Mouse (Mus musculus) limb, embryonic 15.5 days (tissue): ENCODE results near the gene Zfhx3. TPM values are rescaled to one million over a fixed set of nuclear protein-coding genes. Genes with fewer than 3 reads are reported as not detected.

Experiments used
- ATAC-seq: fragments of 200-750 bp; cut with Nextera tagmentation; 2 replicates; pipeline ENCODE4 v1.8.0; 2017; ENCODE audit warnings: low read depth, moderate TSS enrichment; ENCODE audit not compliant: insufficient number of reproducible peaks, low FRiP score, low TSS enrichment
- H3K27ac ChIP-seq: fragments of 300-500 bp; sonication (generic); 2 replicates; pipeline ENCODE4 v1.5.1; 2015; ENCODE audit warnings: moderate library complexity, mild to moderate bottlenecking, inconsistent platforms
- H3K27me3 ChIP-seq: fragments of 300-500 bp; sonication (generic); 2 replicates; pipeline ENCODE4 v1.6.1; 2015; ENCODE audit warnings: inconsistent platforms
- H3K36me3 ChIP-seq: fragments of 300-500 bp; sonication (generic); 2 replicates; pipeline ENCODE4 v1.6.1; 2015; ENCODE audit warnings: inconsistent platforms
- H3K4me1 ChIP-seq: fragments of 300-500 bp; sonication (generic); 2 replicates; pipeline ENCODE4 v1.6.1; 2015; ENCODE audit warnings: inconsistent platforms
- H3K4me2 ChIP-seq: fragments of 300-500 bp; sonication (generic); 2 replicates; pipeline ENCODE4 v1.6.1; 2015; ENCODE audit warnings: mild to moderate bottlenecking, inconsistent platforms
- H3K4me3 ChIP-seq: fragments of 300-500 bp; sonication (generic); 2 replicates; pipeline ENCODE4 v1.5.1; 2015; ENCODE audit warnings: mild to moderate bottlenecking, inconsistent platforms
- H3K9ac ChIP-seq: fragments of 300-500 bp; sonication (generic); 2 replicates; pipeline ENCODE4 v1.6.1; 2015; ENCODE audit warnings: inconsistent platforms
- H3K9me3 ChIP-seq: fragments of 300-500 bp; sonication (generic); 2 replicates; pipeline ENCODE4 v1.6.1; 2016; ENCODE audit warnings: inconsistent platforms
- WGBS: fragments of 180-500 bp; shearing (Covaris S2); methylation state at CpG from one replicate; pipeline ENCODE4 v1.1.7; 2015; 5-methylcytosine and 5-hydroxymethylcytosine counted together
- polyA plus RNA-seq: library from polyadenylated mRNA; unstranded; fragments of >200 nt; fragmentation: Nextera tagmentation; extraction: Ambion mirVana; gene quantifications from 2 replicates; pipeline ENCODE4 v1.2.1, GENCODE M21; 2015

The Zfhx3 gene
- polyA plus RNA-seq, 1 experiment from 2014 or later, result 19.3 TPM

DNA sequence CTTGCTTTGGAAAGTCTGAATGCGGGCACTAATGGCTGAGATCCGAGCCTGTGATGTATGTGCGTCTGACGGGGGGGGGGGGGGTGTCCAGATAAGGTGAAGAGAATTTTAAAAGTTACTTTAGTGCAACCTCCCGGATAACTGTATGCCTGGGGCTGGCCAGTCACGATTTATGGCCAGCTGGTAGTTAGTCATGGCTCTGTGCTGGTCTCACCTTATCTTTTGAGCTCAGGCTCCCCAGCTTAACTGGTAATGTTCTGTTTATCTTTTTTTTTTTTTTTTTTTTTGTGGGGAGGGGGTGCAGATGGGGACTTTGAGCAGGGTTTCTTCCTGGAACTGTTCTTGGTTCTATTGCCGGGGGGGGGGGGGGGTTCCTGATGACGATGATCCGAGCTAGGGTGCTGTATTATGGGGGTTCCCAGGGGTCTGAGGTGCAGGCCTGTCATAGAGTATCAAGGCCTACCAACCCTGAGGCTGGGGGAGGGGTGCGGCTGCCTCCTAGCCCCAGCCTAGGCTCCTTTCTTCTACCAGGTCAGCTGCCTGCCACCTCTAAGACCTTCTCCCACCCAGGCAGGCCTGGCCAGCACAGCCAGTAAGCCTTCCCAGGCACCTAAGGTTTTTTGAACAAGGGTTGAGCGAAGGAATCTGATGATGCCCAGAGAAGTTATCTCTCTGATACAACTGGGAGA lies 782.5 kb downstream of the Zfhx3 start:
- ATAC-seq, result no peak
- Histone ChIP-seq H3K4me2 (no peak overlapping the region), H3K4me1 (peaks cover 76% of the 10 kb centered on the region), H3K4me3 (no peak overlapping the region), H3K36me3 (no peaks in the 10 kb centered on the region), H3K9me3 (no peaks in the 10 kb centered on the region), H3K9ac (no peak overlapping the region), H3K27ac (no peak overlapping the region), H3K27me3 (no peaks in the 10 kb centered on the region)
- WGBS, result 45% methylated on average over 11 of the region's 11 CpGs

- H3K27me3 ChIP-seq, result no peaks in the 10 kb centered on the region
- H3K4me2 ChIP-seq, result no peak overlapping the region
- peaks cover 78% of the 10 kb centered on the region for H3K4me1 ChIP-seq
- H3K36me3 ChIP-seq, result no peaks in the 10 kb centered on the region
- H3K4me3 ChIP-seq, result no peak overlapping the region
- H3K9me3 ChIP-seq, result no peaks in the 10 kb centered on the region
- no peak overlapping the region for H3K27ac ChIP-seq
- no peak overlapping the region for H3K9ac ChIP-seq
- ATAC-seq, result no peak
- WGBS, result 68% methylated on average over 10 of the region's 10 CpGs
These were observed 783.2 kb downstream of the Zfhx3 start for GRCm38 (mm10) chr8:108725631-108726030.

GRCm38 (mm10) chr8:108726541-108727241 lies 784.2 kb downstream of the Zfhx3 start:
- Histone ChIP-seq H3K27me3 (no peaks in the 10 kb centered on the region), H3K9me3 (no peaks in the 10 kb centered on the region), H3K4me3 (no peak overlapping the region), H3K4me2 (peak overlapping the region; percentile 31), H3K27ac (no peak overlapping the region), H3K36me3 (no peaks in the 10 kb centered on the region), H3K4me1 (peaks cover 82% of the 10 kb centered on the region), H3K9ac (no peak overlapping the region)
- ATAC-seq, result no peak
- WGBS, result 11% methylated on average over 12 of the region's 12 CpGs

- Histone ChIP-seq H3K4me1 (peaks cover 81% of the 10 kb centered on the region), H3K9me3 (no peaks in the 10 kb centered on the region), H3K27me3 (no peaks in the 10 kb centered on the region), H3K4me2 (no peak overlapping the region), H3K27ac (no peak overlapping the region), H3K9ac (no peak overlapping the region), H3K36me3 (no peaks in the 10 kb centered on the region), H3K4me3 (no peak overlapping the region)
- no peak for ATAC-seq
- WGBS, result 12% methylated on average over 2 of the region's 2 CpGs
These were observed 786.7 kb downstream of the Zfhx3 start for GRCm38 (mm10) chr8:108729169-108729568.

GRCm38 (mm10) chr8:108729667-108730329 lies 787.4 kb downstream of the Zfhx3 start:
- Histone ChIP-seq H3K4me2 (no peak overlapping the region), H3K27me3 (no peaks in the 10 kb centered on the region), H3K27ac (no peak overlapping the region), H3K9me3 (no peaks in the 10 kb centered on the region), H3K4me3 (no peak overlapping the region), H3K4me1 (peaks cover 78% of the 10 kb centered on the region), H3K36me3 (no peaks in the 10 kb centered on the region), H3K9ac (no peak overlapping the region)
- ATAC-seq, result no peak
- WGBS, result 23% methylated on average over 12 of the region's 12 CpGs

GRCm38 (mm10) chr8:108730907-108731440 lies 788.5 kb downstream of the Zfhx3 start:
- Histone ChIP-seq H3K27me3 (no peaks in the 10 kb centered on the region), H3K9ac (no peak overlapping the region), H3K4me3 (no peak overlapping the region), H3K4me1 (peaks cover 73% of the 10 kb centered on the region), H3K4me2 (no peak overlapping the region), H3K27ac (no peak overlapping the region), H3K36me3 (no peaks in the 10 kb centered on the region), H3K9me3 (no peaks in the 10 kb centered on the region)
- 37% methylated on average over 9 of the region's 9 CpGs for WGBS
- ATAC-seq, result no peak

DNA sequence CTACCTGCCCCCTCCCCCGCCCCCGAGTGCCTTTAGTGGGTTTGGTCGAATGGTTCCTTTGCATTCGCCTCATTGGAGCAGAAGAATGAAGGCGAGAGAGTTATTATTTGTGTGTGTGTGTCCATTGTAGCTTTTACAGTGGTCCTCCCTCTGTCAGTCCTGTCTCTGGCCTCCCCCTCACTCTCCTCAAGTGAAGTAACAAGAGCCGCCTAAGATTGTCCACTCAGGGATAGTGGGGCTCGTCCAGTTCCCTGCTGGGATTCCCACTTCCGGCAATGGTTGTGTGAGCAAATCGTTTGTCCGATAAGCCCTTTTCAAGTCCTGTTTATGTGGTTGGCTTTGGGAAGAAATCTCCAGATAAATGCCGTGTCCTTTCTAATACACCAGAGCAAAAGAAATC lies 790.1 kb downstream of the Zfhx3 start:
- no peak overlapping the region for H3K4me3 ChIP-seq
- no peaks in the 10 kb centered on the region for H3K27me3 ChIP-seq
- peaks cover 81% of the 10 kb centered on the region for H3K4me1 ChIP-seq
- H3K4me2 ChIP-seq, result no peak overlapping the region
- no peaks in the 10 kb centered on the region for H3K36me3 ChIP-seq
- no peak overlapping the region for H3K27ac ChIP-seq
- H3K9me3 ChIP-seq, result no peaks in the 10 kb centered on the region
- ATAC-seq, result no peak
- WGBS, result 54% methylated on average over 11 of the region's 11 CpGs
- no peak overlapping the region for H3K9ac ChIP-seq

GRCm38 (mm10) chr8:108733385-108733784 lies 790.9 kb downstream of the Zfhx3 start:
- peaks cover 79% of the 10 kb centered on the region for H3K4me1 ChIP-seq
- ATAC-seq, result no peak
- WGBS, result 43% methylated on average over 5 of the region's 5 CpGs
- no peak overlapping the region for H3K9ac ChIP-seq
- H3K27ac ChIP-seq, result no peak overlapping the region
- H3K4me2 ChIP-seq, result no peak overlapping the region
- no peaks in the 10 kb centered on the region for H3K27me3 ChIP-seq
- no peaks in the 10 kb centered on the region for H3K9me3 ChIP-seq
- H3K36me3 ChIP-seq, result no peaks in the 10 kb centered on the region
- H3K4me3 ChIP-seq, result no peak overlapping the region

- Histone ChIP-seq H3K27ac (0 out of 2 replicates have a peak overlapping the region, but pooled peaks have one; percentile 28), H3K9me3 (no peaks in the 10 kb centered on the region), H3K9ac (no peak overlapping the region), H3K4me2 (no peak overlapping the region), H3K36me3 (no peaks in the 10 kb centered on the region), H3K27me3 (no peaks in the 10 kb centered on the region), H3K4me3 (no peak overlapping the region), H3K4me1 (peaks cover 54% of the 10 kb centered on the region)
- WGBS, result 20% methylated on average over 9 of the region's 9 CpGs
- ATAC-seq, result no peak
These were observed 794.0 kb downstream of the Zfhx3 start for GRCm38 (mm10) chr8:108736442-108736841.

DNA sequence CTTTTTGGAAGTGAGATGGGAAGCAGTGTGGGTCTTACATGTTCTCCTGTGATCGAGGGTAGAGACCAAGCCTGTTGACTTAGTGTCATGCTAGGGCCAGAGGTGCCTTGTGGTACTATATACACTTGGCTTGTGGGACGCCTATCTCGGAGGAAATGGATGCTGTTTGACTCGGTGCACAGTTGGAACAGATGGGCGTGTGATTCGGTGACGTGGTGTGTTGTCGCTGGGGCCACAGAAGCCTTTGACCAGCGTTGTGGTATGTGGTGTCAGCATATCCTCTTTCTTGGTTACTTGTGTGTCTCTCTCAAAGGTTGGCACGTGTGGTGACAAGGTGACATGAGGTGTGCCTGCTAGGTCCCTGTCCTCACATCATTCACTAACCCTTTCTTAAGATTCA lies 795.7 kb downstream of the Zfhx3 start:
- H3K4me3 ChIP-seq, result no peak overlapping the region
- H3K9ac ChIP-seq, result no peak overlapping the region
- peaks cover 46% of the 10 kb centered on the region for H3K4me1 ChIP-seq
- H3K9me3 ChIP-seq, result no peaks in the 10 kb centered on the region
- no peaks in the 10 kb centered on the region for H3K27me3 ChIP-seq
- no peak for ATAC-seq
- 90% methylated on average over 10 of the region's 10 CpGs for WGBS
- H3K27ac ChIP-seq, result no peak overlapping the region
- no peak overlapping the region for H3K4me2 ChIP-seq
- H3K36me3 ChIP-seq, result no peaks in the 10 kb centered on the region

DNA sequence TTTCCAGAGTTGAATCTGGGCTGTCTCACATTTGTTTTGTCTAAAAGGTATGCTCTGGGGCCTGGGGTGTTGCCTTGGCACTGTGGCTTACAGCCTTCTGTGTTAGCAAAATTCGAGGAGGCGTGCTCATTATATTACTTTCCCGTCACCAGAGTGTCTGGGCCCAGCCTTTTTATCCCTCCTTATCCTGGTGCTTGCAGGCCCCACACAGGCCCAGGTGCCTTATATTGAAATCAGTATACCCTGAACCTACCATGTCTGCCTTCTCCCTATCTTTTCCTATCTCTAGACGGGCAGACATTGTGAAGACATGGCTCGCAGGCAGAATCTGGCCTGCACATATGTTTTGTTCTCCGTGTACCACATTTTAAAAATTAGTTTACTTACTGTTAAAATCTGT lies 797.1 kb downstream of the Zfhx3 start:
- H3K27ac ChIP-seq, result no peak overlapping the region
- H3K4me2 ChIP-seq, result no peak overlapping the region
- no peaks in the 10 kb centered on the region for H3K9me3 ChIP-seq
- H3K36me3 ChIP-seq, result no peaks in the 10 kb centered on the region
- H3K4me1 ChIP-seq, result peaks cover 44% of the 10 kb centered on the region
- ATAC-seq, result no peak
- WGBS, result 67% methylated on average over 6 of the region's 6 CpGs
- H3K4me3 ChIP-seq, result no peak overlapping the region
- H3K27me3 ChIP-seq, result no peaks in the 10 kb centered on the region
- H3K9ac ChIP-seq, result no peak overlapping the region

GRCm38 (mm10) chr8:108740443-108740842 lies 798.0 kb downstream of the Zfhx3 start:
- WGBS, result 80% methylated on average over 13 of the region's 13 CpGs
- Histone ChIP-seq H3K9me3 (no peaks in the 10 kb centered on the region), H3K36me3 (no peaks in the 10 kb centered on the region)

More at GRCm38 (mm10) chr8:108740443-108740842, 798.0 kb downstream of the Zfhx3 start:
- Histone ChIP-seq H3K4me2 (no peak overlapping the region), H3K27ac (no peak overlapping the region), H3K4me3 (no peak overlapping the region), H3K27me3 (no peaks in the 10 kb centered on the region), H3K4me1 (peaks cover 50% of the 10 kb centered on the region), H3K9ac (no peak overlapping the region)
- no peak for ATAC-seq
